Mouse (Mus musculus) C2C12 (cell line): ENCODE data around the gene Ei24.

Experiments
- CEBPB ChIP-seq: IDR thresholded peaks from one replicate; pipeline ENCODE4 v1.6.1; 2011; ENCODE audit warnings: low read depth, mild to moderate bottlenecking, control low read depth, moderate library complexity
- CTCF ChIP-seq: IDR thresholded peaks from one replicate; pipeline ENCODE4 v1.5.1; 2011; ENCODE audit not compliant: control insufficient read depth, insufficient read depth, insufficient read length
- FOSL1 ChIP-seq: IDR thresholded peaks from one replicate; pipeline ENCODE4 v1.8.0; 2011; ENCODE audit warnings: mild to moderate bottlenecking, low read length; ENCODE audit not compliant: poor library complexity, insufficient read depth, severe bottlenecking

DNA sequence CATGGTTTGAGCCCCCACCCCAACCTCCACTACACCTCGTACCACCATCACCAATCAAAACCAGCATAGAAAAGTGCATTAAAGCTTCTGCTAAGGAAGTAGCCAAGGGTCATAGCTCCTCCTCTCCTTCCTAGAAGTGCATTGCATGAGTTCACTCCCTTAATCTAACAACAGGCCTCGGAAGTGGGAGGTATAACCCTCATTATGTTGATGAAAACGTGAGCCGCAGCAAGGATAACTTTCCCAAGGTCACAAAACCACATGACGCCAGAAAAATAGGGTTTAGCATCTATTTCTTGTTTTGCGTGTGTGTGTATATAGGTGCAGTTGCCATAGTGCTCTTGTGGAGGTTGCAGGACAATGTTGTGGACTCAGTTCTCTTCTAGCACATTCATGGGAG lies 34.2 kb upstream of the Ei24 start:
- TF ChIP-seq CTCF (no peak), CEBPB (no peak), FOSL1 (no peak)
